Mouse (Mus musculus) kidney, adult 9 months (tissue): ENCODE results near the gene Olfr541.
A peak's percentile ranks its signal among the peaks of the same experiment; 100 is the strongest.
"Not testable (repeated sequence)": the region's sequence is repeated elsewhere in the genome, so short reads cannot be mapped to it uniquely, and the experiment has no call there.

Experiments
- DNase-seq: peaks from one replicate; pipeline ENCODE4 v3.0.0; 2022

The Olfr541 gene

GRCm38 (mm10) chr7:140696967-140697366 is at the start of gene Olfr541:
TSS of gene Olfr541 (plus strand) at chr7:140697267.
- DNase-seq = no peak

DNA sequence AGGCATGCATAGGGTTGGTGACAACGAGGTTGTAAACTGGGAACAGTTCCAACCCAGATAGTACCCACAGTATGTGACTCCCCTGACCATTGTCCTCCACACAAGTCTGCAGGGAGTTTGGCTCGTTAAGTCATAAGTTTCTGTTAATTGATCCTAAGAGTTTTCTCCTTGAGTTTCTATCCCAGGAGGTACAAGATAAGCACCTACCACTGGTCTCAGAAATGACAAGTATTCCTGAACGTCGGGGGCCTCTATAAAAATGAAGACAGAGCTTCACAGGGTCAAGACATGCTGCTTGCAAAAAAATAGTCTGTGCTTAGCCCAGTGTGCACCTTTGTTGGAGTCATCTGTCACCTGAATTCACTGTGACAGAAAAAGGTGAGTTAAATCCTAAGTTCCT is 37.4 kb upstream of the Olfr541 start, which contains the start of gene Olfr539:
Gene Olfr539, plus strand, starts transcription at position 301 of the 400 bp plus-strand sequence.
- DNase-seq = no peak

GRCm38 (mm10) chr7:140670693-140671092 is 26.4 kb upstream of the Olfr541 start:
- DNase-seq = not testable (repeated sequence)

- no peak for DNase-seq
Observed at GRCm38 (mm10) chr7:140675863-140676262, 21.2 kb upstream of the Olfr541 start.

DNA sequence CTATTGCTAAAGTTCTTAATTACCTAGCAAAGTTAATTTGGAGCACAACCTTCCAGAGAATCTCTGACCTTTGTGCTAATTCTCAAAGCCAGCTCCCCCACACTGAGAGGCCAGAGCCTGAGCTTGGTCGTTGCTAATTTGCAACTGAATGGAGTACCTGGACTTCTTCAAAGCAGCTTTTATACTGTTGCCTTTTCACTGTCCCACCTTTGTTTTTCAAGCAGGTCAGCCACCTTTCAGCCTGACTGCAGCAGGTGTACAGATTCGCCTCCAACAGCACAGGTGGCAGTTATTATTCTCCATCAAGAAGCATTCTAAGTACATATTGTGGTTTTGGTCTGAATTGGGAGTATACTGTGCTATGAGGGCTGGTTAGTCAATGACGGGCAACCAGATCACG is 17.5 kb upstream of the Olfr541 start:
- DNase-seq = peak; percentile 33

DNA sequence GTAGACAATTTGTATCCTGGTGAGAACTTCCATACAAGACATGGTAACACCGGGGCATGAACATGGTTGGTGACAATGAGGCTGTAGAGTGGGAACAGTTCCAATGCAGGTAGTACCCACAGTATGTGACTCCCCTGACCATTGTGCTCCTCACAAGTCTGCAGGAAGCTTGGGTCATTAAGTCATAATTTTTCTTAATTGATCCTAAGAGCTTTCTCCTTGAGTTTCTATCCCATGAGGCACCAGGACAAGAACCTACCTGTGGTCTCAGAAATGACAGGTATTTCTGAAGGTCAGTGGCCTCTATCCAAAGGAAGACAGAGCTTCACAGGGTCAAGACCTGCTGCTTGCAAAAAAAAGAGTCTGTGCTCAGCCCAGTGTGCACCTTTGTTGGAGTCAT is 15.4 kb upstream of the Olfr541 start, which contains the start of gene Olfr45:
Gene Olfr45, plus strand, starts transcription at position 301 of the 400 bp plus-strand sequence.
- DNase-seq = no peak

GRCm38 (mm10) chr7:140706348-140706747 is 9.3 kb downstream of the Olfr541 start:
- no peak for DNase-seq

DNA sequence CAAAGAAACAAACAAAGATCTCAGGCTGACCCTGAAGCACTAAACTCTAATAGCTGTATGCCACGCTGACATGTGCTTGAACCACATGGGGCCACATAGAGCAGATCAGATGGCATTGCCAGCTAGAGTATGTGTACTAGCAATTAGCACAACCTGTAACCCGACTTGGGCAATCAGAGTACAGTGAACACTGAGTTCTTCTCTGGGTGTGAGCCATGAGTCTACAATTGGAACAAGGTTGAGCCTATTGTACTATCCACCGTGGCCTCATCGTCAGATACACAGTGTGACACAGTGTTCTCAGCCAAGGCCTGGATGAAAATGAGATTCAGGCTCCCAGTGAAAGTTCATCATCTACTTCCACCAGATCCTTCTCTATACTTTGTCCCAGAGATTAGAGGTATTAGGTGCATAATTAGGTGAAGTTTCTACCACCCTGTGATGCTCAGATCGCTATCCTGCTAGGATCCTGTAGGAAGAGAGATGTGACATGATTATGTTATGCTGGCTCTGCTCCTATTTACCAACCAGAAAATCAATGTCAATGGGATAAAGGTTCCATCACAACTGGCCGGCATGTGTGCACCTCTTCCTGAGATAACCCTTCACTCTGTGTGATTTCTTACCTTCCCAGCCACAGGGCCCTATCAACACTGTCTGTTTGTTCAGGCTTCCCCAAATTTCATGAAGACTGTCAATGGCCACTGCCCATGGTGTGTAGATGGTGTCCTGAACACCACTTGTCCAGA is 10.6 kb downstream of the Olfr541 start:
- DNase-seq = no peak

- peak; percentile 21 for DNase-seq
Observed at GRCm38 (mm10) chr7:140717155-140718055, 20.3 kb downstream of the Olfr541 start.

- peak; percentile 58 for DNase-seq
Observed at GRCm38 (mm10) chr7:140721095-140721494, 24.0 kb downstream of the Olfr541 start.

DNA sequence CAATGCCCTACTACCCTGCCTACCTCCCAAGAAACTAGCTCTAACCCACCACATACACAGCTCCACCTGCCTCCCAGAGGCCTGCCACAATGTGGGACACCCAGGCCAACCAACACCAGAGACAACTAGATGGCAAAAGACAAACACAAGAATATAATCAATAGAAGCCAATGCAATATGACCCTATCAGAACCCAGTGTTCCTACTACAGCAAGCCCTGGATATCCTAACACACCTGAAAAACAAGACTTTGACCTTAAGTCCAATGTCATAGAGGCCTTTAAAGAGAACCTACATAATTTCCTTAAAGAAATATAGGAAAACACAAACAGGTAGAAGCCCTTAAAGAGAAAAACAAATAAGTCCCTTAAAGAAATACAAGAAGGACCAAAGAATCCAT is 28.5 kb downstream of the Olfr541 start:
- DNase-seq = no peak

- DNase-seq = no peak
Observed at GRCm38 (mm10) chr7:140733162-140733561, 36.1 kb downstream of the Olfr541 start.

DNA sequence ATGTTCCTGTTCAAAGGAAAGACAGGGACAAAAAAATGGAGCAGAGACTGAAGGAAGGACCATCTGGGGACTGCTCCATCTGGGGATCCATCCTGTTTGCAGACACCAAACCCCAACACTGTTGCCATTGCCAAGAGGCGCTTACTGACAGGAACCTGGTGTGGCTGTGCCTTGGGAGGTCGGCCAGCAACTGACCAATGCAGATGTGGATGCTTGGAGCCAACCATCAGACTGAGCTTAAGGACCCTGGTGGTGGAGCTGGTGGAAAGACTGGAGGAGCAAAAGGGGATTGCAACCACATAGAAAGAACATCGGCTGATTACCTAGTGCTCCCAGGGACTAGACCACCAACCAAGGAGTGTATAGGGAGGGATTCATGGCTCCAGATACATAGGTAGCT is 50.3 kb downstream of the Olfr541 start:
- no peak for DNase-seq

DNA sequence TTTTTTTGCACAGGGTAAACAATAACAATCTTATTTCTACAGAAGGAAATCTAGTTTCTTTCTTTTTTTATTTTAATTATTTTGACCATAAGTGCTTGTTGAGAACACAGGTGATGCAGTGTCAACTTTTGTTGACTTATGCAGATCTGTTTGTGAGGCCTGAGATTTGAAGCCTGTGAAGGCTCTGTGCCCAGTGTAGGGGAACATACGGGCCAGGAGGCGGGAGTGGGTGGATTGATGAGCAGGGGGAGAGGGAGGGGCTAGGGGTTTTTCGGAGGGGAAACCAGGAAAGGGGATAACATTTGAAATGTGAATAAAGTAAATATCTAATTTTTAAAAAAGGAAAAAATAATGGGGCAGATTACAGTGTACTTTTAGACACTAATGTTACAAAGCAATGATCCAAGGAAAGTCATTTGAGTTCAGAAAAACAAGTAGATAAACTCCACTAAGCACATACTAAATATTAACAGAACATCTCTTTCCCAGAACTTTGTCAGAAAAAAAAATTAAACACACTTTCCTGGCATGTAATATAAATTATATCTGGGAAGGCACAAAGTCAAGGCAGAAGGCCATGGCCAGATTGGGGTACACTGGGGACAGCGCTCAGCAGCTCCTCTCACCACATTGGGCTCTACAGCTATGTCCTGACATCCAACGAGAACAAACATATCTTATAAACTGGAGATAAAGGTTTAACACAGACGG is 51.2 kb downstream of the Olfr541 start:
- peak; percentile 50 for DNase-seq

GRCm38 (mm10) chr7:140748827-140749160 is 51.7 kb downstream of the Olfr541 start:
- DNase-seq = no peak

DNA sequence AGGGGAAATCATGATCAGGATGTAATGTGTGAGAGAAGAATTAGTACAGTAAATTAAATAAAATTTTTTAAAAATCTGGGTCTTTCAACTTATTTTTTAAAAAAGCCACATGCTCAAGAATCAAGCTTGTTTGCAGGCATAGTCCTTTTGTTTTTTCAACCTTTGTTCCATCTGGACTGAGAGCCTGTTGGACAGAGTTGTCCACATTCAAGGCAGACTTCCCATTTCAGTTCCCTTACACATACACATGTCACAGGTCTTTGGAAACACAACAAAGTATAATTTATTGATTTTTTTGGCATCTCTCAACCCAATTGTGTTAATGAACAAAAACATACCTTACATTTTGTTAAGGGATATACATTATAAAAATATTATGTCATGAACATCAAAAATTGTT is 57.5 kb downstream of the Olfr541 start:
- no peak for DNase-seq
